Mouse (Mus musculus): Measurements from ENCODE around the gene Obscn. TPM values are rescaled to one million over a fixed set of nuclear protein-coding genes. Genes with fewer than 3 reads are reported as not detected.

Gene Obscn
- total and polyA plus RNA-seq, 3 experiments = 315 to 894 (median 667) TPM

GRCm38 (mm10) chr11:59070321-59070720, 65.9 kb downstream of the Obscn start:
- Histone ChIP-seq H3K4me1 (ENCODE audit: control insufficient read depth, insufficient read depth, low read length) (peaks cover 3% of the 10 kb centered on the region; the same call in 1 of the 2 replicates), H3K4me3 (no peak overlapping the region), H3K9ac (ENCODE audit: low read depth, low read length) (no peak overlapping the region), H3K27ac (no peak overlapping the region), H3K36me3 (ENCODE audit: control insufficient read depth, insufficient read depth, low read length) (peaks cover 2% of the 10 kb centered on the region; the same call in 1 of the 2 replicates), H3K79me2 (replicated peaks; ENCODE audit: control insufficient read depth, insufficient read depth, low read length) (no peaks in the 10 kb centered on the region), H3K27me3 (ENCODE audit: control insufficient read depth, insufficient read depth, low read length) (no peaks in the 10 kb centered on the region)
- DNase-seq = no peak
- intact Hi-C loops (cut with DNase I) = no loop called here
- 69% methylated on average over 2 of the region's 2 CpGs for WGBS
- TF ChIP-seq EP300 (IDR thresholded peaks at IDR 0.05; ENCODE audit: insufficient read depth, low read depth, low read length) = no peak
- no peak for TF ChIP-seq POLR2A (IDR thresholded peaks at IDR 0.05; ENCODE audit: insufficient read depth, low read depth, low read length)
- TF ChIP-seq CTCF (IDR thresholded peaks at IDR 0.05) = no peak

GRCm38 (mm10) chr11:59068922-59069321, 67.3 kb downstream of the Obscn start:
- Histone ChIP-seq H3K9ac (ENCODE audit: low read depth, low read length) (no peak overlapping the region), H3K36me3 (ENCODE audit: control insufficient read depth, insufficient read depth, low read length) (peaks cover 2% of the 10 kb centered on the region; the same call in 1 of the 2 replicates), H3K27me3 (ENCODE audit: control insufficient read depth, insufficient read depth, low read length) (no peaks in the 10 kb centered on the region), H3K79me2 (replicated peaks; ENCODE audit: control insufficient read depth, insufficient read depth, low read length) (no peaks in the 10 kb centered on the region), H3K4me1 (ENCODE audit: control insufficient read depth, insufficient read depth, low read length) (peaks cover 3% of the 10 kb centered on the region; the same call in 1 of the 2 replicates), H3K4me3 (no peak overlapping the region), H3K27ac (no peak overlapping the region)
- DNase-seq = no peak
- WGBS = 84% methylated on average over 8 of the region's 8 CpGs
- intact Hi-C loops (cut with DNase I) = no loop called here
- no peak for TF ChIP-seq POLR2A (IDR thresholded peaks at IDR 0.05; ENCODE audit: insufficient read depth, low read depth, low read length)
- no peak for TF ChIP-seq CTCF (IDR thresholded peaks at IDR 0.05)
- TF ChIP-seq EP300 (IDR thresholded peaks at IDR 0.05; ENCODE audit: insufficient read depth, low read depth, low read length) = no peak

GRCm38 (mm10) chr11:59068433-59068832, 67.8 kb downstream of the Obscn start:
- no peak for DNase-seq
- H3K27ac ChIP-seq = no peak overlapping the region
- H3K36me3 ChIP-seq (ENCODE audit: control insufficient read depth, insufficient read depth, low read length) = peaks cover 2% of the 10 kb centered on the region; the same call in 1 of the 2 replicates
- intact Hi-C loops (cut with DNase I) = no loop called here
- H3K4me3 ChIP-seq = no peak overlapping the region
- H3K27me3 ChIP-seq (ENCODE audit: control insufficient read depth, insufficient read depth, low read length) = no peaks in the 10 kb centered on the region
- no peak overlapping the region for H3K9ac ChIP-seq (ENCODE audit: low read depth, low read length)
- no peaks in the 10 kb centered on the region for H3K79me2 ChIP-seq (replicated peaks; ENCODE audit: control insufficient read depth, insufficient read depth, low read length)
- WGBS = 72% methylated on average over 1 of the region's 1 CpGs
- TF ChIP-seq POLR2A (IDR thresholded peaks at IDR 0.05; ENCODE audit: insufficient read depth, low read depth, low read length) (no peak), EP300 (IDR thresholded peaks at IDR 0.05; ENCODE audit: insufficient read depth, low read depth, low read length) (no peak), CTCF (IDR thresholded peaks at IDR 0.05) (no peak)
- peaks cover 3% of the 10 kb centered on the region; the same call in 1 of the 2 replicates for H3K4me1 ChIP-seq (ENCODE audit: control insufficient read depth, insufficient read depth, low read length)

GRCm38 (mm10) chr11:59067921-59068320, 68.3 kb downstream of the Obscn start:
- H3K9ac ChIP-seq (ENCODE audit: low read depth, low read length) = no peak overlapping the region
- peaks cover 2% of the 10 kb centered on the region; the same call in 1 of the 2 replicates for H3K36me3 ChIP-seq (ENCODE audit: control insufficient read depth, insufficient read depth, low read length)
- no peak for TF ChIP-seq CTCF (IDR thresholded peaks at IDR 0.05)
- TF ChIP-seq POLR2A (IDR thresholded peaks at IDR 0.05; ENCODE audit: insufficient read depth, low read depth, low read length) = no peak
- no peak for TF ChIP-seq EP300 (IDR thresholded peaks at IDR 0.05; ENCODE audit: insufficient read depth, low read depth, low read length)
- H3K27me3 ChIP-seq (ENCODE audit: control insufficient read depth, insufficient read depth, low read length) = no peaks in the 10 kb centered on the region
- H3K4me1 ChIP-seq (ENCODE audit: control insufficient read depth, insufficient read depth, low read length) = peaks cover 3% of the 10 kb centered on the region; the same call in 1 of the 2 replicates
- no peak overlapping the region for H3K27ac ChIP-seq
- no peak overlapping the region for H3K4me3 ChIP-seq
- WGBS = 84% methylated on average over 9 of the region's 9 CpGs
- intact Hi-C loops (cut with DNase I) = no loop called here
- H3K79me2 ChIP-seq (replicated peaks; ENCODE audit: control insufficient read depth, insufficient read depth, low read length) = no peaks in the 10 kb centered on the region
- DNase-seq = no peak

GRCm38 (mm10) chr11:59058025-59058424, 78.2 kb downstream of the Obscn start:
- H3K4me1 ChIP-seq (ENCODE audit: control insufficient read depth, insufficient read depth, low read length) = peaks cover 2% of the 10 kb centered on the region; the same call in 1 of the 2 replicates
- H3K79me2 ChIP-seq (replicated peaks; ENCODE audit: control insufficient read depth, insufficient read depth, low read length) = no peaks in the 10 kb centered on the region
- DNase-seq = no peak
- 53% methylated on average over 3 of the region's 3 CpGs for WGBS
- H3K27ac ChIP-seq = no peak overlapping the region
- intact Hi-C loops (cut with DNase I) = no loop called here
- no peak for TF ChIP-seq POLR2A (IDR thresholded peaks at IDR 0.05; ENCODE audit: insufficient read depth, low read depth, low read length)
- no peak for TF ChIP-seq EP300 (IDR thresholded peaks at IDR 0.05; ENCODE audit: insufficient read depth, low read depth, low read length)
- no peak for TF ChIP-seq CTCF (IDR thresholded peaks at IDR 0.05)
- H3K27me3 ChIP-seq (ENCODE audit: control insufficient read depth, insufficient read depth, low read length) = no peaks in the 10 kb centered on the region
- H3K9ac ChIP-seq (ENCODE audit: low read depth, low read length) = no peak overlapping the region
- peaks cover 2% of the 10 kb centered on the region; the same call in 1 of the 2 replicates for H3K36me3 ChIP-seq (ENCODE audit: control insufficient read depth, insufficient read depth, low read length)
- no peak overlapping the region for H3K4me3 ChIP-seq

GRCm38 (mm10) chr11:59051031-59051430, 85.2 kb downstream of the Obscn start:
- no peaks in the 10 kb centered on the region for H3K36me3 ChIP-seq (ENCODE audit: control insufficient read depth, insufficient read depth, low read length)
- peaks cover 2% of the 10 kb centered on the region; the same call in 1 of the 2 replicates for H3K4me1 ChIP-seq (ENCODE audit: control insufficient read depth, insufficient read depth, low read length)
- peak overlapping the region; percentile 15; the same call in 1 of the 2 replicates for H3K27ac ChIP-seq
- WGBS = 55% methylated on average over 9 of the region's 9 CpGs
- H3K9ac ChIP-seq (ENCODE audit: low read depth, low read length) = no peak overlapping the region
- TF ChIP-seq EP300 (IDR thresholded peaks at IDR 0.05; ENCODE audit: insufficient read depth, low read depth, low read length) (peak; percentile 39; the same call in 1 of the 2 replicates), POLR2A (IDR thresholded peaks at IDR 0.05; ENCODE audit: insufficient read depth, low read depth, low read length) (no peak), CTCF (IDR thresholded peaks at IDR 0.05) (no peak)
- H3K27me3 ChIP-seq (ENCODE audit: control insufficient read depth, insufficient read depth, low read length) = no peaks in the 10 kb centered on the region
- no peaks in the 10 kb centered on the region for H3K79me2 ChIP-seq (replicated peaks; ENCODE audit: control insufficient read depth, insufficient read depth, low read length)
- intact Hi-C loops (cut with DNase I) = no loop called here
- peak; percentile 52 to 75 for DNase-seq
- H3K4me3 ChIP-seq = no peak overlapping the region

Measured in heart, adult 2 months (tissue).